Mouse (Mus musculus): ENCODE measurements around the gene Tjap1. TPM values are rescaled to one million over a fixed set of nuclear protein-coding genes. Genes with fewer than 3 reads are reported as not detected.
A peak's percentile ranks its signal among the peaks of the same experiment; 100 is the strongest.

Tjap1 gene
- polyA plus RNA-seq, 1 experiment from 2014 or later = 48.0 TPM

DNA sequence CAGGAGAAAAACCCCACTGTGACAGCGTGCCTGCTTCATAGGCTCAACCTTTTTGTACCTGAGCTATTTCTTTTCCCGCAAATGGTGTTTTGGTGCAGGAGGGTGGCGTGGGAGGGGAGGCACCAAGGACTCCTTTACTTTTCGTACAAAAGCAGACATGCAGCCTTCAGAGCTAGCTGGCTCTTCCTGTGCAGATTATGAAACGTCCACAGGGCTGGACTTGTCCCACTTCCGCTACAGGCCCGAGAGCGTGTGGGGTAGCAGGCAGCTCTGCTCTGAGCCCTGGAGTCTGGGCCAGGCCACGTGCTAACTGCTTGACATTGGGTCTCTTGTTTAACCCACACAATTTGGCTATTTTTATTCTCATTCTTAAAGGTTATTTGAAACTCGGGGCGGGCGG, 19.1 kb upstream of the Tjap1 start:
- peaks cover 15% of the 10 kb centered on the region for H3K4me1 ChIP-seq
- no peak overlapping the region for H3K4me2 ChIP-seq (replicated peaks)
- no peak overlapping the region for H3K4me3 ChIP-seq
- no peak for ATAC-seq (ENCODE audit: low FRiP score, low read depth)
- H3K27ac ChIP-seq = no peak overlapping the region
- H3K9me3 ChIP-seq = no peaks in the 10 kb centered on the region
- H3K27me3 ChIP-seq (replicated peaks) = peaks cover 33% of the 10 kb centered on the region
- H3K9ac ChIP-seq = no peak overlapping the region
- peaks cover 24% of the 10 kb centered on the region for H3K36me3 ChIP-seq
- WGBS = 84% methylated on average over 12 of the region's 12 CpGs

GRCm38 (mm10) chr17:46298220-46298913, 15.5 kb upstream of the Tjap1 start:
- peak overlapping the region; percentile 73 for H3K9ac ChIP-seq
- H3K4me1 ChIP-seq = peaks cover 15% of the 10 kb centered on the region
- peak overlapping the region; percentile 64 for H3K4me3 ChIP-seq
- peaks cover 2% of the 10 kb centered on the region; the same call in 1 of the 2 replicates for H3K36me3 ChIP-seq
- no peak overlapping the region for H3K27ac ChIP-seq
- peak overlapping the region; percentile 100 for H3K4me2 ChIP-seq (replicated peaks)
- ATAC-seq (ENCODE audit: low FRiP score, low read depth) = peak; percentile 83
- H3K27me3 ChIP-seq (replicated peaks) = peaks cover 60% of the 10 kb centered on the region
- under 1% methylated on average over 48 of the region's 48 CpGs for WGBS
- H3K9me3 ChIP-seq = no peaks in the 10 kb centered on the region

DNA sequence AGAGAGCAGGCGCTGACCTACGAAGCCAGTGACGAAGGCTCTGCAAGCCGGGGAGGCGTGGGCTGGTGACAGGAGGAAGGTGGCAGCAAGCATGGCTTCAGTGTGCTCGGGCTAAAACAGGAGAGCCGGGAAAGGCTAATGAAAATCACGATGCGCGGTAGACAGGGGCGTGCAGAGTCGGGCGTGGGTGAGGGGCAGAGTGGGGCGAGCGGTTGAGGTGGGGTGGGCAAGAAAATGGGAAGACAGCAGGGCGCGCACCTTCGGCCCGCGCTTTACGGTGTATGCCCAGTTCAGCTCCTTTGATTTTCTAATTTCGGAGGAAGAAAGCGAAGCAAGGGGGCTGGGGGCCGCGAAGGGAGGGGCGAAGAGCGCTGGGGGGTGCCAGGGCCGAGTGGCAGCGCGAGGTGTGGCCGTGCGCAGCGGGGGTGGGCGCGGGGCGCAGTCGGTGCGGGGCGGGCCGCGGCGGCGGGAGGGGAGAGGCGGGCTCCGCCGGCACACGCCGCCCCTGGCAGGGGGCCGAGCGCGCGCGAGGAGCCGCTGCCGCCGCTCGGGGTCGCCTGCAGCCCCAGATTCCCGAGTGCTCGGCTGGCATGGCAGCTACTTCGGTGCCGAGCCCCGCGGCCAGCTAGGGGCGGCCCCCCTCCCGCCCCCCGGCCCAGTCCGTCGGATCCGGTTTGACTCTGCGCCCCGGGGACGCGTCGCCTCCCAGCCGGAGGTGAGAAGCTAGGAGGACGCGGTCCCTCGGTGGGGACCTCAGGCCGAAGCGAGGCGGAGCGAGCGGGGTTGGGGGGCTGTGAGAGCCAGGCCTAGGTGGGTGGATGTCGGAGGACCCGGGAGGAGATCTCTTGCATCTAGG, 14.8 kb upstream of the Tjap1 start, which contains the start of gene Dlk2:
Gene Dlk2 (plus strand): TSS at position 58 of the 856 bp plus-strand sequence.
- H3K9me3 ChIP-seq = no peaks in the 10 kb centered on the region
- H3K4me3 ChIP-seq = peak within 1 kb of the TSS; percentile 64
- WGBS = under 1% methylated on average over 85 of the region's 86 CpGs
- ATAC-seq (ENCODE audit: low FRiP score, low read depth) = peak; percentile 66
- no peak within 1 kb of the TSS for H3K27ac ChIP-seq
- peaks cover 15% of the 10 kb centered on the region for H3K4me1 ChIP-seq
- peaks cover 62% of the 10 kb centered on the region for H3K27me3 ChIP-seq (replicated peaks)
- H3K36me3 ChIP-seq = no peaks in the 10 kb centered on the region
- H3K4me2 ChIP-seq (replicated peaks) = peak within 1 kb of the TSS; percentile 100
- peak within 1 kb of the TSS; percentile 73 for H3K9ac ChIP-seq

GRCm38 (mm10) chr17:46297028-46297363, 14.2 kb upstream of the Tjap1 start:
- no peak overlapping the region for H3K27ac ChIP-seq
- H3K9ac ChIP-seq = peak overlapping the region; percentile 73; the same call in 1 of the 2 replicates
- H3K4me1 ChIP-seq = peaks cover 15% of the 10 kb centered on the region
- no peaks in the 10 kb centered on the region for H3K36me3 ChIP-seq
- peak overlapping the region; percentile 64 for H3K4me3 ChIP-seq
- no peaks in the 10 kb centered on the region for H3K9me3 ChIP-seq
- 10% methylated on average over 6 of the region's 6 CpGs for WGBS
- H3K4me2 ChIP-seq (replicated peaks) = peak overlapping the region; percentile 100
- ATAC-seq (ENCODE audit: low FRiP score, low read depth) = 0 out of 2 replicates have a peak, but pooled peaks have one; percentile 7
- H3K27me3 ChIP-seq (replicated peaks) = peaks cover 62% of the 10 kb centered on the region

DNA sequence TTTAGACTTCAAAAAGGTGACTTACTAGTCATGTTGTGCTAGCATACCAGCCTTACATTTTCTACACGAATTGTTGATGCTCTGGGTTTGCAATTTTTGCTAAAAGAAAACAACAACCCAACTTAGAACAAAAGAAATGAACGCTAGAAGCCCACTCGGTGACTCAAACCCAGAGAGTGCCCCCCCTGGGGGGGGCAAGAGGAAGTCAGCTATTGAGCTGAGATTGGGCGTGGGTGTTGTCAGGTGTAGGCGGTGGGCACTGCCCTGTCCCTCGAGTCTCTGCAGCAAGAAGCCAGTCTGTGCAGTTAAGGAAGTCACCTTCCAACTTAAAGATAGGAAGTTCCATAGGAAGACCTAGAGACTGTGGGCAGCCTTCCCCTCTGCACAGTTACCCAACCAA, 13.8 kb upstream of the Tjap1 start:
- WGBS = 46% methylated on average over 6 of the region's 6 CpGs
- peaks cover 15% of the 10 kb centered on the region for H3K4me1 ChIP-seq
- no peak overlapping the region for H3K4me2 ChIP-seq (replicated peaks)
- H3K9ac ChIP-seq = no peak overlapping the region
- peaks cover 62% of the 10 kb centered on the region for H3K27me3 ChIP-seq (replicated peaks)
- no peak overlapping the region for H3K4me3 ChIP-seq
- no peak overlapping the region for H3K27ac ChIP-seq
- no peaks in the 10 kb centered on the region for H3K9me3 ChIP-seq
- ATAC-seq (ENCODE audit: low FRiP score, low read depth) = no peak
- H3K36me3 ChIP-seq = no peaks in the 10 kb centered on the region

DNA sequence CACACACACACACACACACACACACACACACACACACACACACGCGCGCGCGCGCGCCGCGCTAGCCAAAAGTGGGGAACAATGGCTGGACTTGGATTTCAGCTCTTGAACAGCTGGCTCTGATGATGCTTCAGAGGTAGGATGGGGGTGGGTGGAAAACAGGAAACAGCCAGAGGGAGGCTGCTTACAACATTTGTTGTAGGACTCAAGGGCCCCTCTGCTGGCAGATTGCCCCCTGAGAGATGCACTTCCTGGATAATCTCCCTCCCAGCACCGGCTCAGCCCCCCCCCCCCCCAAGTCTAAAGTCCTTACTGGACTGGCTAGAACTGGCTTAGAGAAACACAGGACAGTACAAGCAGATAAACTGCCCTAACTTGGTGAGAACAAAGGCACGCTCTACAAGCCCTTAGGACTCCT, 4.9 kb upstream of the Tjap1 start:
- Histone ChIP-seq H3K27me3 (replicated peaks) (no peaks in the 10 kb centered on the region), H3K36me3 (no peaks in the 10 kb centered on the region), H3K9ac (no peak overlapping the region), H3K4me3 (no peak overlapping the region), H3K4me2 (replicated peaks) (no peak overlapping the region), H3K27ac (no peak overlapping the region), H3K9me3 (no peaks in the 10 kb centered on the region), H3K4me1 (peaks cover 7% of the 10 kb centered on the region)
- WGBS = 68% methylated on average over 11 of the region's 11 CpGs
- no peak for ATAC-seq (ENCODE audit: low FRiP score, low read depth)

GRCm38 (mm10) chr17:46285407-46285806, 2.6 kb upstream of the Tjap1 start:
- H3K4me3 ChIP-seq = no peak overlapping the region
- H3K27ac ChIP-seq = no peak overlapping the region
- H3K4me1 ChIP-seq = peaks cover 21% of the 10 kb centered on the region
- ATAC-seq (ENCODE audit: low FRiP score, low read depth) = no peak
- no peaks in the 10 kb centered on the region for H3K27me3 ChIP-seq (replicated peaks)
- H3K36me3 ChIP-seq = no peaks in the 10 kb centered on the region
- no peaks in the 10 kb centered on the region for H3K9me3 ChIP-seq
- H3K9ac ChIP-seq = no peak overlapping the region
- H3K4me2 ChIP-seq (replicated peaks) = no peak overlapping the region
- WGBS = 71% methylated on average over 6 of the region's 6 CpGs

GRCm38 (mm10) chr17:46284653-46285052, 1.8 kb upstream of the Tjap1 start:
- Histone ChIP-seq H3K4me2 (replicated peaks) (no peak overlapping the region), H3K9ac (no peak overlapping the region), H3K4me3 (no peak overlapping the region), H3K27me3 (replicated peaks) (no peaks in the 10 kb centered on the region), H3K27ac (no peak overlapping the region), H3K4me1 (peaks cover 21% of the 10 kb centered on the region), H3K36me3 (0 out of 2 replicates have a peak, but pooled peaks cover 5% of the 10 kb centered on the region), H3K9me3 (no peaks in the 10 kb centered on the region)
- no peak for ATAC-seq (ENCODE audit: low FRiP score, low read depth)
- 44% methylated on average over 7 of the region's 7 CpGs for WGBS

DNA sequence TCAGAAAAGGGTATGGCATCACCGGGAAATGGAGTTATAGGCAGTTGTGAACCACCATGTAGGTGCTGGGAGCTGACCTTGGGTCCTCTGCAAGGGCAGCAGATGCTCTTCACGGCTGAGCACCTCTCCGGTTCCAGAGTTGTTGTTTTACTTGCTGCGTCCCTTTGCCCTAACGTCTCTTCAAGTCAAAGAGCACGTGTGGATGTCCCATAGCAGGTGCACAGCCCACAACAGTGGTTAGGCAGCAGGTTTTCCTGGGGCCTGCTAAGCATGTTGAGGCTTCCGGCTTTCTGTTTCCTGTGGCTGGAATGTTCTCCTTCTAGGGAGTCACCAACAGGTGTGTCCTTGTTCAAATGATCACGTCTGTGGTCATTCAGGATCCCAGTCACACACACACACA, 1.1 kb upstream of the Tjap1 start:
- Histone ChIP-seq H3K27me3 (replicated peaks) (no peaks in the 10 kb centered on the region), H3K4me3 (no peak overlapping the region), H3K9ac (no peak overlapping the region), H3K9me3 (no peaks in the 10 kb centered on the region), H3K4me1 (peaks cover 21% of the 10 kb centered on the region), H3K27ac (no peak overlapping the region), H3K36me3 (peaks cover 10% of the 10 kb centered on the region; the same call in 1 of the 2 replicates), H3K4me2 (replicated peaks) (no peak overlapping the region)
- ATAC-seq (ENCODE audit: low FRiP score, low read depth) = no peak
- 84% methylated on average over 8 of the region's 8 CpGs for WGBS

GRCm38 (mm10) chr17:46283140-46283539, 314 bp upstream of the Tjap1 start:
- Histone ChIP-seq H3K27ac (no peak overlapping the region), H3K4me1 (peaks cover 21% of the 10 kb centered on the region), H3K9ac (peak overlapping the region; percentile 76; the same call in 1 of the 2 replicates), H3K36me3 (peaks cover 15% of the 10 kb centered on the region; the same call in 1 of the 2 replicates), H3K4me2 (replicated peaks) (peak overlapping the region; percentile 97), H3K9me3 (no peaks in the 10 kb centered on the region), H3K27me3 (replicated peaks) (no peaks in the 10 kb centered on the region), H3K4me3 (peak overlapping the region; percentile 72)
- 24% methylated on average over 9 of the region's 9 CpGs for WGBS
- ATAC-seq (ENCODE audit: low FRiP score, low read depth) = peak; percentile 48

- Histone ChIP-seq H3K4me2 (replicated peaks) (no peak overlapping the region), H3K4me3 (no peak overlapping the region), H3K4me1 (peaks cover 15% of the 10 kb centered on the region), H3K9ac (no peak overlapping the region), H3K27ac (no peak overlapping the region), H3K27me3 (replicated peaks) (no peaks in the 10 kb centered on the region), H3K9me3 (no peaks in the 10 kb centered on the region), H3K36me3 (peaks cover 37% of the 10 kb centered on the region)
- WGBS = 93% methylated on average over 12 of the region's 12 CpGs
- no peak for ATAC-seq (ENCODE audit: low FRiP score, low read depth)
Measured at GRCm38 (mm10) chr17:46278011-46278765, 4.6 kb downstream of the Tjap1 start.

DNA sequence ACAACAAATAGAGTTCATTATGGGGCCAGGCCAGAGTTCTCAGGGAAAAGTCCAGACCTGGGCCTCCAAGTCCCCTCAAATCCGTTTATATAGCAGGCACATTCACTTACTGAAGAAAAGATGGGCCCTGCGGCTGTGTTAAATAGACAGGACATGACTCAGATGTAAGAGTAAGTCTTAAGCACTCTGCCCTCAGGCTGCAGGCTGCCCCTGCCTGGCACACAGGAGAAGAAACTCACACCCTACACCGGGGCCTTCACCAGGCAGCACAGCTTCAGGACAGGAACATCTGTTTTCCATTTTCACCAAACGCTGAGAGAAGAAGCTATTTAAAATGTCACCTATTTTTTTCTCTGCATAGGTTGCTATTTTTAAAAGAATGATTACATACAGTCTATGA, 5.2 kb downstream of the Tjap1 start:
- ATAC-seq (ENCODE audit: low FRiP score, low read depth) = no peak
- H3K4me1 ChIP-seq = peaks cover 14% of the 10 kb centered on the region
- H3K9me3 ChIP-seq = no peaks in the 10 kb centered on the region
- no peak overlapping the region for H3K27ac ChIP-seq
- no peak overlapping the region for H3K4me3 ChIP-seq
- WGBS = 81% methylated on average over 4 of the region's 4 CpGs
- H3K9ac ChIP-seq = no peak overlapping the region
- peaks cover 37% of the 10 kb centered on the region for H3K36me3 ChIP-seq
- H3K27me3 ChIP-seq (replicated peaks) = no peaks in the 10 kb centered on the region
- H3K4me2 ChIP-seq (replicated peaks) = no peak overlapping the region

Measured in neural tube, embryonic 12.5 days (tissue).